ENCODE assay signal across 15 mouse cellular contexts in genomic region chr9:118198557-118198956, GRCm38 (mm10).
"Had no signal": no experiment of that assay in that cellular context is flagged by ENCODE, and none has a peak within 500 bp of the region (broad histone marks: within the 10 kb centered on the region; RNA-seq: fewer than 3 reads in every experiment).

No protein-coding gene starts in this region.

- H3K4me2 ChIP-seq: neural tube, embryonic 15.5 days; stomach, embryonic 15.5 days had no signal

- H3K36me3 ChIP-seq: neural tube, embryonic 15.5 days; stomach, embryonic 15.5 days had no signal

- DNase-seq: retina, postnatal 1 day; right cerebral cortex, adult 18-20 months; right cerebral cortex, postnatal 14 days; right cerebral cortex, postnatal 25 days; right cerebral cortex, postnatal 4 days; spleen, adult 18-20 months; thymus, adult 18-20 months; thymus, adult 2 months; thymus, postnatal 14 days; thymus, postnatal 25 days; thymus, postnatal 36 days; thymus, postnatal 4 days had no signal

- H3K27ac ChIP-seq: neural tube, embryonic 15.5 days; stomach, embryonic 15.5 days; stomach, postnatal 0 days had no signal

- H3K4me1 ChIP-seq: neural tube, embryonic 15.5 days; stomach, embryonic 15.5 days had no signal

- H3K4me3 ChIP-seq: neural tube, embryonic 15.5 days; stomach, embryonic 15.5 days had no signal

- H3K9ac ChIP-seq: neural tube, embryonic 15.5 days; stomach, embryonic 15.5 days had no signal

- H3K9me3 ChIP-seq: neural tube, embryonic 15.5 days; stomach, embryonic 15.5 days had no signal

- H3K27me3 ChIP-seq: neural tube, embryonic 15.5 days; stomach, embryonic 15.5 days had no signal
